Mouse (Mus musculus) midbrain, embryonic 16.5 days (tissue): ENCODE measurements at regions not wholly inside any gene's neighbourhood (a gene's known extent, or its start where the extent isn't known, plus 50 kb on each side); places are given as distances from the start of the nearest gene placed in this dataset.

ENCODE experiments used
- ATAC-seq: fragments of 200-750 bp; cut with Nextera tagmentation; 2 replicates; pipeline ENCODE4 v1.8.0; 2017; ENCODE audit warnings: moderate TSS enrichment
- H3K27ac ChIP-seq: fragments of 300-500 bp; sonication (generic); 2 replicates; pipeline ENCODE4 v1.5.1; 2014; ENCODE audit warnings: mild to moderate bottlenecking, low read length, mixed read lengths
- H3K27me3 ChIP-seq: fragments of 300-500 bp; sonication (generic); 2 replicates; pipeline ENCODE4 v1.6.1; 2014; ENCODE audit warnings: low read depth, low read length, mixed read lengths; ENCODE audit not compliant: control insufficient read depth, insufficient read depth
- H3K36me3 ChIP-seq: fragments of 300-500 bp; sonication (generic); 2 replicates; pipeline ENCODE4 v1.6.1; 2014; ENCODE audit warnings: mild to moderate bottlenecking, low read length, moderate library complexity, mixed read lengths; ENCODE audit not compliant: control insufficient read depth, insufficient read depth
- H3K4me1 ChIP-seq: fragments of 300-500 bp; sonication (generic); 2 replicates; pipeline ENCODE4 v1.6.1; 2014; ENCODE audit warnings: mild to moderate bottlenecking, low read length, mixed read lengths; ENCODE audit not compliant: control insufficient read depth, insufficient read depth
- H3K4me2 ChIP-seq: fragments of 300-500 bp; sonication (generic); 2 replicates; pipeline ENCODE4 v1.6.1; 2014; ENCODE audit warnings: mild to moderate bottlenecking, low read length, mixed read lengths
- H3K4me3 ChIP-seq: fragments of 300-500 bp; sonication (generic); 2 replicates; pipeline ENCODE4 v1.5.1; 2014; ENCODE audit warnings: low read depth, mild to moderate bottlenecking, low read length, moderate library complexity, mixed read lengths
- H3K9ac ChIP-seq: fragments of 300-500 bp; sonication (generic); 2 replicates; pipeline ENCODE4 v1.6.1; 2014; ENCODE audit warnings: low read depth, low read length, mixed read lengths
- H3K9me3 ChIP-seq: fragments of 300-500 bp; sonication (generic); replicated peaks from 2 replicates; pipeline ENCODE4 v1.6.1; 2014; ENCODE audit warnings: mild to moderate bottlenecking, low read length, mixed read lengths; ENCODE audit not compliant: control insufficient read depth, poor library complexity, severe bottlenecking
- WGBS: fragments of 180-500 bp; shearing (Covaris S2); extraction: QIAGEN DNeasy Blood & Tissue Kit; methylation state at CpG from one replicate; pipeline ENCODE4 v1.1.7; 2014; 5-methylcytosine and 5-hydroxymethylcytosine counted together

- Histone ChIP-seq H3K4me3 (no peak overlapping the region), H3K4me2 (no peak overlapping the region), H3K4me1 (no peaks in the 10 kb centered on the region), H3K27me3 (no peaks in the 10 kb centered on the region), H3K9me3 (no peaks in the 10 kb centered on the region), H3K36me3 (no peaks in the 10 kb centered on the region), H3K27ac (no peak overlapping the region), H3K9ac (no peak overlapping the region)
- WGBS = 92% methylated on average over 5 of the region's 5 CpGs
- ATAC-seq = no peak
Measured at GRCm38 (mm10) chr16:95781681-95782080, 79.8 kb downstream of the Ets2 start.

GRCm38 (mm10) chr16:95780431-95780830 is 78.6 kb downstream of the Ets2 start:
- H3K9me3 ChIP-seq = no peaks in the 10 kb centered on the region
- no peaks in the 10 kb centered on the region for H3K36me3 ChIP-seq
- no peak overlapping the region for H3K27ac ChIP-seq
- ATAC-seq = no peak
- H3K27me3 ChIP-seq = no peaks in the 10 kb centered on the region
- no peak overlapping the region for H3K4me3 ChIP-seq
- no peaks in the 10 kb centered on the region for H3K4me1 ChIP-seq
- no peak overlapping the region for H3K4me2 ChIP-seq
- no peak overlapping the region for H3K9ac ChIP-seq
- 70% methylated on average over 2 of the region's 2 CpGs for WGBS

- no peaks in the 10 kb centered on the region for H3K36me3 ChIP-seq
- no peaks in the 10 kb centered on the region for H3K9me3 ChIP-seq
- ATAC-seq = no peak
- no peak overlapping the region for H3K4me3 ChIP-seq
- H3K9ac ChIP-seq = no peak overlapping the region
- no peaks in the 10 kb centered on the region for H3K27me3 ChIP-seq
- no peak overlapping the region for H3K4me2 ChIP-seq
- WGBS = 90% methylated on average over 6 of the region's 6 CpGs
- no peaks in the 10 kb centered on the region for H3K4me1 ChIP-seq
- H3K27ac ChIP-seq = no peak overlapping the region
Measured at GRCm38 (mm10) chr16:95778845-95779722, 77.2 kb downstream of the Ets2 start.

- Histone ChIP-seq H3K27ac (no peak overlapping the region), H3K27me3 (no peaks in the 10 kb centered on the region), H3K9me3 (no peaks in the 10 kb centered on the region), H3K4me2 (no peak overlapping the region), H3K9ac (no peak overlapping the region), H3K36me3 (no peaks in the 10 kb centered on the region), H3K4me1 (no peaks in the 10 kb centered on the region), H3K4me3 (no peak overlapping the region)
- 63% methylated on average over 4 of the region's 4 CpGs for WGBS
- ATAC-seq = no peak
Measured at GRCm38 (mm10) chr16:95778173-95778572, 76.3 kb downstream of the Ets2 start.

- no peak for ATAC-seq
- Histone ChIP-seq H3K4me2 (no peak overlapping the region), H3K9ac (no peak overlapping the region), H3K36me3 (no peaks in the 10 kb centered on the region), H3K4me1 (no peaks in the 10 kb centered on the region), H3K9me3 (no peaks in the 10 kb centered on the region), H3K27me3 (no peaks in the 10 kb centered on the region), H3K4me3 (no peak overlapping the region), H3K27ac (no peak overlapping the region)
- 91% methylated on average over 10 of the region's 10 CpGs for WGBS
Measured at GRCm38 (mm10) chr16:95776610-95777363, 74.9 kb downstream of the Ets2 start.

GRCm38 (mm10) chr16:95776010-95776409 is 74.1 kb downstream of the Ets2 start:
- no peak overlapping the region for H3K4me2 ChIP-seq
- WGBS = 89% methylated on average over 1 of the region's 1 CpGs
- no peak for ATAC-seq
- no peak overlapping the region for H3K27ac ChIP-seq
- H3K9ac ChIP-seq = no peak overlapping the region
- no peaks in the 10 kb centered on the region for H3K9me3 ChIP-seq
- no peaks in the 10 kb centered on the region for H3K36me3 ChIP-seq
- no peak overlapping the region for H3K4me3 ChIP-seq
- no peaks in the 10 kb centered on the region for H3K27me3 ChIP-seq
- H3K4me1 ChIP-seq = no peaks in the 10 kb centered on the region

- Histone ChIP-seq H3K27ac (no peak overlapping the region), H3K36me3 (no peaks in the 10 kb centered on the region), H3K4me3 (no peak overlapping the region), H3K4me2 (no peak overlapping the region), H3K9ac (no peak overlapping the region), H3K9me3 (no peaks in the 10 kb centered on the region), H3K27me3 (no peaks in the 10 kb centered on the region), H3K4me1 (no peaks in the 10 kb centered on the region; the same call in 1 of the 2 replicates)
- 88% methylated on average over 5 of the region's 5 CpGs for WGBS
- ATAC-seq = no peak
Measured at GRCm38 (mm10) chr16:95775361-95775760, 73.5 kb downstream of the Ets2 start.

- no peaks in the 10 kb centered on the region for H3K36me3 ChIP-seq
- no peak for ATAC-seq
- H3K4me3 ChIP-seq = no peak overlapping the region
- WGBS = 87% methylated on average over 3 of the region's 3 CpGs
- peaks cover 2% of the 10 kb centered on the region for H3K4me1 ChIP-seq
- H3K4me2 ChIP-seq = no peak overlapping the region
- no peak overlapping the region for H3K9ac ChIP-seq
- no peak overlapping the region for H3K27ac ChIP-seq
- no peaks in the 10 kb centered on the region for H3K27me3 ChIP-seq
- no peaks in the 10 kb centered on the region for H3K9me3 ChIP-seq
Measured at GRCm38 (mm10) chr16:95773151-95773550, 71.3 kb downstream of the Ets2 start.
